Mouse (Mus musculus) spleen, embryonic (tissue): ENCODE measurements around the gene Cacnb4.

Experiments
- CTCF ChIA-PET: fragments of 350-600 bp; sonication (Branson Sonifier 250); formaldehyde crosslinking; loops from one replicate; lab custom pipeline; 2022; lab: Charles Lee

Gene Cacnb4

DNA sequence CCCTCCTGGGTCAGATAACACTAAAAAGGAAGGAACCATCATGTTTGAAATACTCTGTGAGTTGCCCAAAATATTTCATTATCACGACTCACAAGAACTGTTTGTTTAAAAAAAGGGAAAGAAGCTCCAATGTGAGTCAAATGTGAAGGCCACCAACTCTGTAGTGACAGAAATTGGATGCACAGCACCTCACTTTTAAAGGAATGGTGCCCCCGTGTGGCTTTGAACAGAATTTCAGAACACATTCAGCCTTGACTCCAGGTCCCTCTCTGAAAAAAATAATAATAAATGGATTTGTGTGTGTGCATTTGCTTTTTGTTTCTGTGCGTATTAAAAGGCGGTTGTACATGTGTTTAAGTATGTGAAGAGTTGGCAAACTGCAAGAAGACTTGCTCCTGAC is 71.3 kb downstream of the Cacnb4 start:
- CTCF ChIA-PET = no interaction called here

DNA sequence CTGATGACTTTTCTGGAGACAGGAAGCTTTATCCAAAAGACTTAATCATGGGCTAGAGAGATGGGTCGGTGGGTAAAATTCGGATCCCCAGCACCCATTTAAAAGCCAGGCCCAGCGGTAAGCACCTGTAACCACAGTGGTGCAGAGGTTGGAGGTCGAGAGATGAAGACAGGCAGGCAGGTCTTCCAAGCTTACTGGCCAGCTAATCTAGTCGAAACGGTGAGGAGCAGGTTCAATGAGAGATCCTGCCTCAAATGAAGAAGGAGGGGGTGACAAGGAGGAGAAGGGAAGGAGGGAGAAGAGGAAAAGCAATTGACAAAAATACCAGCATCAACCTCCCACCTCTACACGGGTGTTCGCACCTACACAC is 72.0 kb downstream of the Cacnb4 start:
- CTCF ChIA-PET = no interaction called here

DNA sequence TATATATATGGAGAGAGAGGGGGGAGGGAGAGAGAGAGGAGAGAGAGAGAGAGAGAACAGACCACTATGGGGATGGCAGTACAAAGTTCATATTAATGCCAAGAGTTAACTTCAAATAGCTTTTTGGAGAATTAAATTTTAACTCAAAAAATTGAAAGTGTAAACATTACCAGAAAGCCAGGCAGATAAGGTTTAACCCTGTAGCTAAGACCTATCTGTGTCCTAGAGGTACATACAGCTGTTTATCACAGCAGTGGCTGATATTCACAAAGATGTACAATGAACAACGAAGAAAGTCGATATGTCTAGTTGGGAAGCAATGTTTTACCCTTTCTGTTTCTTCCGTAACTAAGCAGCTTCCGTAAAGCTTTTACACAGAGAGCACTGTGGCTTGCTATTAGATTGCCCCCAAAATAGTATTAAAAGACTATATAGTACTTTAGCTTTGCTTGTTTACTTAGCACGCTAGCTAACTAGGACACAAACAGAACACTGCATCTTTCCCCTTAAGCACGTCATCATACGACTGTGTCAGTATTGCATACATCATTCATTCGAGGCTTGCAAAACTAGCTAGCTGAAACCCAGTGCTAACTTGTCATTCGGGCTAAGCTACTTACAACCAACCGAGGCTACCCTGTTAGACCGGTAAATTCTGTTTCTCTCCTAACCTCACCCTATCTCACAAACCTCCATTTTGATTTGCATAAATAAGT is 72.5 kb downstream of the Cacnb4 start:
- CTCF ChIA-PET = no interaction called here

DNA sequence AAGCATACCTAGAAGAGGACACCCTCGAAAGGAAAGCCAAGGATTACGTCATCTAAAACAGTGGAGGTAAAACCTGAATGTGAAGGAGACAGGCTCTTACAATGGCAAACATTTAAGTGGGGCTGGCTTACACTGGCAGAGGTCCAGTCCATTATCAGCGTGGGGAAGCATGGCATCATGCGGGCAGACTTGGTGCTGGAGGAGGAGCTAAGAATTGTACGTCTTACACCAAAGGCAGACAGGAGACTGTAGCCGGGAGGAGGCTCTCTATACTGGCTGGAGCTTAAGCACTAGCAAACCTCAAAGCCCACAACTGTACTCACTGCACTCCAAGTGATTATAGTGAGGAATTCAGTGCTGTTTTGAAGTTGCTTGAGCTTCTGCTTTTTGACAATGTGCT is 73.2 kb downstream of the Cacnb4 start:
- CTCF ChIA-PET = no interaction called here

DNA sequence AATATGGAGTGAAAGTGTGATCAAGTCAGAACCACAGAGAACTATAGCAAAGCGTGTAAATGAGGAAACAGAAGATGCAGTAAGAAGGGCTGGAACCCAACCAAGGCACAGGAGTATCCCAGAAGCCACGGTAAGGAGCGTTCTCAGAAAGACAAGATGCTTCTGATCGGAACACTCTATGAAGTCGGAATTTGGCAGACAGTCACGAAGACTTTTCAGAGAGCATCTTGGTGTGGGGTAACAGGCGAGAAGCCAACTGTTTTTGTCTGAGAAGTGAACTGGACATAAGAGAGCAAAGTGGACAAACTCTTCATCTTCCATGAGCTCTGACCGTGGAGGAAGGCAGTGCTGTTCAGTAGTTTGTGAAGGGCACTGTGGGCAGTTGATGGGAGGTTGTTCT is 73.7 kb downstream of the Cacnb4 start:
- CTCF ChIA-PET = no interaction called here

DNA sequence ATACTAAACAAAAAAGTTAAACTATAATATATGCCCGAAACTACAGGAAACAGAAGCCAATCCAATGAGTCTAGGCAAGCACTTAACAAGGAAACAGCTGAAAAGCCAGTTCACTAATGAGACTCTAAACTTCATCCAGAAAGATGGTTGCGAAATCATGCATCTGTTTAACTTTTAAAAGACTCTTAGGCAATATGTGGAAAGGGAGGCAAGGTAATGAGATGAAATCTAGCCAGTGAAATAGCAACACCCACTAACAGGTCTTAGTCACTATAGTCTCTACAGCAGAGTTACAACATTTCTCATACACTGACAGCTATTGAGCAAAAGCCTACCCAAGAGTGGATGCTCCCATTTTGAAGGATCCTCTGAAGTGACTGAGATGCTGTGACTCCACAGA is 74.4 kb downstream of the Cacnb4 start:
- CTCF ChIA-PET = no interaction called here

DNA sequence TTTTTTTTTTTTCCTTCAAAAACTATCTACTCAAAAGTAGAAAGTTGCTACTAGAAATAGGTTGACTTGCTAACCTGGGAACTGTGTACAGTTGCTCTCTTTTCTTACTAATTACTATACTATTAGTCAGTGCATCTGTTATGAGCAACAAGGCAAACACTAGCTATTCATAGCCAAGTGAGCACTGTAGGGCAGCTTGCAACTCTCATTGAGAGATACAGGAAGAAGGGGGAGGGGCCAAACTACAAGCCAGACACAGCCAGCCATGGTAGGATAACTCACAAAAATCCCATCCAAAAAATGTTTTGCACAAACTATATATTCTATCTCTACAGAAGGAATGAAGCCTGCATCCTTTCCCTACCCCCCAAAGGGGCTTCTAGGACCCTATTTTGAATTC is 79.1 kb downstream of the Cacnb4 start:
- CTCF ChIA-PET = no interaction called here

DNA sequence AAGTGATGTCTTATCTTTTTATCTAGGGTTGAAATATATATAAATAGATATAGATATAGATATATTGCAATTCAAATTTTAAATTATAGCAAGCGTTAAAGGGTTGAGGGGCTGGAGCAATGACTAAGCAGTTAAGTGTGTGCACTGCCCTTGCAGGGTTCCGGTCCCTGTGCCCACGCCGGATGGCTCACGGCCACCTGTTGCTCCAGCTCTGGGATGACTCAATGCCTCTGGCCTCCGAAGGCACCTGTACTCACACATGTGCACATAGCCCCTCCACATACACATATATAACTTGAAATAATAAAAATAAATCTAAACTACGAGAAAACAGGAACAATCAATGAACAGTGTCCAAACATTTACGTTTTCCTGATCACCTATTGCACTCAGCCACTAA is 82.8 kb downstream of the Cacnb4 start:
- CTCF ChIA-PET = interaction anchor here (0.5 kb wide), 1 partner anchor 711 kb away, joined by 6 read pairs; no protein-coding TSS in a partner anchor

DNA sequence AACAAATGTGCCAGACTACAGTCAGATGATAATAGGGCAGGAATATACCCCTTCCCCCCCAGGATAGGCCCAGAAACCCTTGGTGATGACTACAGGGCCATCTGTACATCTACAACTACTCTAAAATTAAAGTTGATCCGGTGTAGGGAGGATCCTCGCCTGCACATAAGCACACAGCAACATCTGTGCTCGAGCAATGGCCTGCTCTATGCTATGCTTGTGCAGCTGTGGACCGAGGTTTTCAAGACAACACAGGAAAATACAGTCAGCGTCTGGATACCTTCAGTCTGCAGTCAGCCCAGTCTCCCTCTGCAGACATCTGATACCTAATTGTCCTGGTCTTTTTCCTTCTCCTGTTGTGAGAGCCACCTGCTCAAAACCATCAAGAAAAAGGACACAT is 83.4 kb downstream of the Cacnb4 start:
- CTCF ChIA-PET = no interaction called here

DNA sequence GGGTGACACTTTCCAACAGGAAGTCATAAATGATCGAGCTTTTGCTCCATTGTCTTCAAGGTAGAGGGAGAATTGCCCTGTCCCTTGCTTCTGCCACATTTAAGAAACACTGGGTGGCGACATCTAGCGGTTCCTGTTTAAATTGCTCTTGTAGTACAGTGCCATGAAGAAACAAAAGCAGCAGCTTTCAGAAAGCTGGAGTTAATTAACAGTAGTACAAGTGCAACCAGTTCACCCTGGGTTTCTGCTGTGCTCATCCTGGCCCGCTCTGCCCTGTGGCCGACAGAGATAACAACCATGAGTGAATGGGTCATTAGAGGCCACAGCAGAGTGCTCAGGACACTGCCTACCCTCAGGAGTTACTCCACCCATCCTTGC is 85.7 kb downstream of the Cacnb4 start:
- CTCF ChIA-PET = no interaction called here

DNA sequence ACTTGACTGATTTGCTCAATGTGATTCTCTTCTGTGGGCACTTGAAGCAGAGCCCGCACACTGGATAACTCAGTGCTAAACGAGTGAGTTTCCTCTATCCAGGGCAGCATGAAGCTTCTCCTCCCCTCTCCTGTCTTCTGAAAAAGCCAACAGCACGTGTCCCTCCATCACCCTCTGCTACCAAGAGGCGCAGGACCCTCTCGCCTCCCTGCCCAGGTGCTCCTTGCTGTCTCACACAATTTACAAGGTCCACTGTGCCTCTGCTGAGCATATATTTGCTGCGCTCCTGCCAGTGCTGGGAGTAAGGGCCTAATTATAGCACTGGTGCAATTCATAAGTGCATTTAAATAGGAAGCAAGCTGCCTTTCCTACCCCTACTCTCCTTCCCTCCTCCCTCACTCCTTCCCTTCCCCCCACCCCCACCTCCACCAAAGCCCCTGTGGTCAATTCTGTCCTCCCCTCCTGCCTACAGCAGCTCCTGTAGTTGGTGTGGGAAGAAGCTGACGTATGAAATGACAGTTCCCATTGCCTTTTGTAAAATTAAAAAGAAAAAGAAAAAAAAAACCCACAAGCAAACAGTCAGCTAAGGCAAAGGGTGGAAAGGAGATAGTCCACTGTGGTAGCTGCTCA is 86.2 kb downstream of the Cacnb4 start:
- CTCF ChIA-PET = interaction anchor here (0.8 kb wide), 1 partner anchor 10 kb away, joined by 3 read pairs; no protein-coding TSS in a partner anchor

DNA sequence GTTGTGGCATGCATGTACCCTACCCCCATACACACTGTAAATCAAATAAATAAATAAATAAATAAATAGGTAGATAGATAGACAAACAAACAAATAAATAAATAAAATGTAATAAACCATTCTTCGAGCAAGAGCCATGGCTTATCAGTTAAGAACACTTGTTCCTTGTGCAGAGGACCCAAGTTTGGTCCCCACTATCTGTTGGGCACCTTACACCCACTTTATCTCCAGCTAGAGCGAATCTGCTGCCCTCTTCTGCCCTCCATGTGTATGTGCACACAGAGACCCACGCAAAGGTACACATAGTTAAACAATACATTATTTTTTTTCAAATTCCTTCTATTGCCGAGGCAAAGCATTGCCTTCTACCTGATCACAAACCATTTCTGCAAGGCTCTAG is 87.1 kb downstream of the Cacnb4 start:
- CTCF ChIA-PET = no interaction called here

DNA sequence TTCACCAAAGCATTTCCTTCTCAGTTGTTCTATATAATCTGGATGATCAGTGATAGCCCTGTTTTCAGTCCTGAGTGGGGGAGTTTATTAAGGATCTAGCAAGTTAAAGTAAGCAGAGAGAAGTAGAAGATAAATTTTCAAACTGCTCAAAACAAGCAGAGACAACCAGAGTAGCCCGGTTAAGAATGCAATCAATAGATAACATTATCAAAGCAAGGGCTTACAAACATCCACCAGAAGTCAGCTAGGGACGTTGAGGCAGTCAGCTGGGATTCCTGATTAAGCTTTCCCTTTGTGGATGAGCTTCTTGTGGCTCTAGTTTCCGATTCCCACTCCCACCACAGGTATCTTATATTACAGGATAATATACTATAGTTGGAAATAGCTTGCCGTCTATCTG is 91.2 kb downstream of the Cacnb4 start:
- CTCF ChIA-PET = interaction anchor here (0.7 kb wide), 1 partner anchor 121 kb away, joined by 4 read pairs; no protein-coding TSS in a partner anchor

DNA sequence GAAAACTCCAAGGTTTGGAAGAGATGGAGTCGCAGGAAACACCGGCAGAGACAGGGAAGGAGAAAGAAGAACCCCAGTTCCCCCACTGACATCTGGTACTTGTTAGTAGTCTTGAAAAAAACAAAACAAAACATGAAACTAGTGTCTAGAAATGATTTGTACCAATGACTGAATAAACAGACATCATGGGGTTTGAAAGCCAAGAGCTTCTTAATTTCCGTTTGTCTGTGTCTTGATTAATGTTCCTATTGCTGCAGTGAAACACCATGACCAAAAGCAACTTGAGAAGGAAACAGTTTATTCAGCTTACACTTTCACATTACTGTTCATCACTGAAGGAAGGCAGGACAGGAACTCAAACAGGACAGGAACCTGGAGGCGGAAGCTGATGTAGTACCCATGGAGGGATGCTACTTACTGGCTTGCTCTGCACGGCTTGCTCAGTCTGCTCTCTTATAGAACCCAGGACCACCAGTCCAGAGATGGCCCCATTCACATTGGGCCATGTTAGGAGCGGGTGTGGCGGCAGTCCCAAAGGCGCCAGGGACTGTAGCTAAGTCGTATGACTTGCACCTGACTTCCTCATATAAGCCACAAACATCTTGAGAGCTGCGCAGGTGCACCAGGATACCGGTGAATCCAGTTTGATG is 95.4 kb downstream of the Cacnb4 start:
- CTCF ChIA-PET = interaction anchor here (1.6 kb wide), 1 partner anchor 9 kb away, joined by 3 read pairs; no protein-coding TSS in a partner anchor

DNA sequence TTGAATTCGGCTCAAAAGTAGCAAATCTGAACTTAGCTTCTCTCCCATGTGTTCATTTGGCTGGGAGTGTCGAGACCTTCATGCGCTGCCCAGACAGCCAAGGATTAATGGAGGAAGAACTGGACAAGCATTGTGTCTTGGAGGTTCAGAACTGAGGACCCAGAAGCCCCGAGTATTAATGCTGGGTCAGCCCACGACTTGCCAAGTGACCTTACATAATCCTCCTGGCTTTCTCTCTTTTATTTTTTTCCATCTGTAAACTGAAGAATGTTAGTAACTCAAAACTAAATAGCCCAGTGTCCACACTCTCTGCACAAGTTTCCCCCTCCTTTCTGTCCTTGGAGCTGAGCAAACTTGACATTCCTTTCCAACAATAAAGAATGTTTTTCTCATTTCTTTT is 95.9 kb downstream of the Cacnb4 start:
- CTCF ChIA-PET = interaction anchor here (1.6 kb wide), 1 partner anchor 10 kb away, joined by 3 read pairs; no protein-coding TSS in a partner anchor

DNA sequence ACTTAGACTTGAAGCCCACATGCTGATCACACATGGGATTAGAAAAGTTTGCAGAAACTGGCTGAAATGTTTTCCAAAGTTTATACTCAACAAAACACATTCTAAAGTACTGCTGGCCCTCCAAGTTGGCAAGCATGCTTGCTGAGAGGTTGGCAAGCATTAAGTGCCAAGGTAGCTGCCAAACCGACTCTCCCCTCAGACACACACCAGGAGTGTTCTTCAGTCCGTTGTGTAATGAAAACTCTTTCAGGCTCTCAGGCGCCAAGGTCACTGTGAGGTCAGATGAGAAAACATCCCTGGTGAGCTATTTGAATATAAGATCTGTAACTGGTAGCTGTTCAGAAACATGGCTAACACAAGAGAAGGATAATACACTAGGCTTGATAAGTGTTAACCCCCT is 97.8 kb downstream of the Cacnb4 start:
- CTCF ChIA-PET = no interaction called here

DNA sequence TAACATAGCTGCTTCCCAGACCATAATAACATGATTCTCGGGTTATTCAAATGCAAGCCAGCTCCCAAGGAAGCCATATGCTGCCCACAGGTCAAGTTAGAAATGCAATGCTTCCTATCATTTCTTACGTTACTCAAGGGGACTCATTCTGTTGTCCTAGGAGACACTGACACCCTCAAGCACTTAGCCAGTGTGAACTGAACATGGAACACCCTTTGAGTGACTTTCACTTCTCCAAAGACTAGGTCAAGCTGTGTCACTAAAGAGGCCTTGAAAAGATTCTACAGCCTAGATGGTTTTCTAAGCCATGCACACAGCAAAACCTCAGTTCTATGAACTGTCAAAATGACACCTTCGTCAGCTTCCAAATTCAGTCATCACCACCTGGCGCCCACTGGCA is 98.9 kb downstream of the Cacnb4 start:
- CTCF ChIA-PET = no interaction called here

DNA sequence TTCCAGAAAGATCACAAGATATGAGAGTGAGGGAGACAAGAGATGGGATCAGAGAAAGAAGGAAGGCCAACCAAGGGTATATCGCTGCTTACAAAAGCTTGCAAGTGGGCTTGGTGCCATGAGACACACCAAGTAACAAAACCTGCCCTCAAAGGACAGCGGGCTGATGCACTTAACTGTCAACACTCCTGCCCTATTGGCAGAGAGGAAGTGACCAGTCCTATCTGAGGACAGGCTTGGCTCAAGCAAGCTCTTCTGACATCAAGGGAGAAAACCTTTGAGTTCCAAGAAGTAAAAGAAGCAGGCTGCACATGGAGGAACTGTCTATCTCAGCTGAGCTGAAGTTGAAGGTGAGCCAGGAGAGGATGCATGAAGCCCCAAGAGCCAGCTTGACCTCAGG is 100.1 kb downstream of the Cacnb4 start:
- CTCF ChIA-PET = interaction anchor here (0.6 kb wide), 1 partner anchor 9 kb away, joined by 4 read pairs; no protein-coding TSS in a partner anchor

DNA sequence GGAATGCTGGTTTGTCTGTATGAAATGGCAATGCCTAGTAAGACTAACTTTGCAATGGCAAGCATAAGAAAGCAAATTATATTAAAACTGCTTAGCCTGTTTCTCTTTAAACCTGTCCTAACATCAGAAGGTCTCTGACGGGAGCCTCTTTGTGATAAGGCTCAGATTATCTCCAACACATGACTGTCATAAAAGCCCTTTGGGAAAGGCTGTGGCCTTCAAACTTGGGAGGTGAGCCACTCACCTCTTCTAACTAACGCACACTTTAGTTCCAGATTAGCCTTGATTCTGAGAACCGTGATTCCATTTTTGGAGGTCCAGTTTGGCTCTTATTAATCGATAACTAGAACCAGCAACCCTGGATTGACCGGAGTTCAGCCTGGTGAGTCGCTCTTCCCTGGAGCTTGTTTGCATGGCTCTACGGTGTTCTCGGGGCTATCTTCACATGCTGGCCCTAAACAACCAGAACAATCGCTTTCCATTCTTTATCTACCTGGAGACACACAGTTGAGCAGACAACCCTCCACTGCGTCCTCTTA is 100.9 kb downstream of the Cacnb4 start:
- CTCF ChIA-PET = no interaction called here

DNA sequence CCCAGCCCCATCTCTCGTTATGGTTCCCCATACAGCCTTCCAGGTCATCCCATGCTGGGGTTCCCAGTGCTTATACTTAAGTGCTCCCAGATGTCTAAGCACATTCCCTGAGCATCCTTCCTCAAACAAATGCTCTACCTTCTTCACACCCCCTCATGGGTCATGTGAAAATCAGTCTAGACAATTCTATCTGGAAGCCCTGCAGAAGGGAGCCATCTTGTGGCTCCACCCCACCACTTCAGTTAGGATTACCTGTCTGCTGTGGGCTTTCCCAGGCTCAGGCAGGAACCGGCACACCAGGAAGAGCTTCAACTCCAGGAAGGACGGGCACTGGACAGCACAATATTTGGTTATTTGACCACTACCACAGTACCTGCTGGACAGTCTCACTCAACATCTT is 101.7 kb downstream of the Cacnb4 start:
- CTCF ChIA-PET = no interaction called here

DNA sequence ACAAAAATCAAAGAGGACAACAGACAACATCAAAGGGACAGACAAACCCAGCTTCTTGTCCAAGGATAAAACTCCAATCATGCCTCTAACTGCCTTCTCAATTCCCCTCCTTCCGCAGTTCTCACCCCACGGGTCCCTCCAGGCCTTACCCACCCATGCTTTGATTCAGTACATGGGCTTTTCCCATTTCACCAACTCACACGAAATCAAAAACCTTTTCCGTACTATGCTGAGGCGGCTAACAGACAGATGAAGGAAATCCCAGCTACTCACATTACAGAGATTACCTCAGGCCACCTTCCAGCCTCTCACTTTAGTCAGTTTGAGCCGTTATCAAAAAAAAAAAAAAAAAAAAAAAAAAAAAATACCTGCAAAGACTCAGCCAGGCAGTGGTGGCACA is 104.4 kb downstream of the Cacnb4 start:
- CTCF ChIA-PET = no interaction called here

DNA sequence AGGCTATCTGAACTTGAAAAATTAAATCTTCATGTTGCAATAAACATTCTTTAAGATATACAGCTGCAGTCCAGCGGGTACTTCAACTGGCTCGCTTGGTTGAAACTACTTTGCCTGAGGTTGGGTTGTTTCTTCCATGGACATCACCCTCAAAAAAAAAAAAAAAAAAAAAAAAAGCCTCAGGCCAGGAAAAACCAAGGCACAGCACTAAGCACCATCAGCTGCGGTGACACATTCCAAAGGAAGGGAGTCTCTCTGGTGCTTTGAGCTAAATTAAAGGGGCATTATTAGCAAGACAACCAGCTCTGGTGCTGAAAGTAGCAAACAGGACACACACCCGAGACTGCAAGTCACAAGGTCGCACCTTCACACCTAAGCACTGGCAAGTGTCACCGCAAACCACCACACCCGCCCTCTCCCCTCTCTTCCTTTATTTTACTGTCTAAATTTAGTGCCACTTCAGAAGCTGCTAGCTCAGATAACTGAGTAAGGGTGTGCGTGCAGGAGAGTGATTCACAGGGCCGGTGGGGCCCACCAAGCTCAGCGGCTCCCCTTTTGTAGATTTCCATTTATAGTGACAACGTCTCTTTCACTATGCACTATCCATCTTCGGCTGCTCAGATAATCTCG is 105.2 kb downstream of the Cacnb4 start:
- CTCF ChIA-PET = interaction anchor here (0.6 kb wide), 1 partner anchor 149 kb away, joined by 15 read pairs; no protein-coding TSS in a partner anchor
